Mouse (Mus musculus) G1E (cell line): ENCODE measurements around the gene Kif23. TPM values are rescaled to one million over a fixed set of nuclear protein-coding genes. Genes with fewer than 3 reads are reported as not detected.

Source experiments
- ATAC-seq: 2 replicates; pipeline ENCODE4 v1.8.0; 2016; ENCODE audit warnings: mild to moderate bottlenecking; ENCODE audit not compliant: insufficient number of reproducible peaks, poor library complexity, low FRiP score, severe bottlenecking; ENCODE audit errors: extremely low read depth
- DNase-seq: peaks from one replicate; pipeline ENCODE4 v3.0.0; 2012; ENCODE audit warnings: low spot score
- H3K27me3 ChIP-seq: 2 replicates; pipeline ENCODE4 v1.6.1; 2012; ENCODE audit warnings: mild to moderate bottlenecking, low read length, inconsistent platforms; ENCODE audit not compliant: insufficient read depth
- H3K36me3 ChIP-seq: replicated peaks from 2 replicates; pipeline ENCODE3; 2012; ENCODE audit warnings: mild to moderate bottlenecking, inconsistent platforms
- H3K4me1 ChIP-seq: 2 replicates; pipeline ENCODE4 v1.6.1; 2012; ENCODE audit warnings: low read depth, low read length, inconsistent platforms, mixed read lengths; ENCODE audit not compliant: insufficient read depth
- H3K4me3 ChIP-seq: 2 replicates; pipeline ENCODE4 v1.5.1; 2012; ENCODE audit warnings: low read depth, mild to moderate bottlenecking, inconsistent platforms, low read length, moderate library complexity, mixed read lengths
- H3K9me3 ChIP-seq: replicated peaks from 2 replicates; pipeline ENCODE4 v1.6.1; 2012; ENCODE audit warnings: inconsistent platforms
- CTCF ChIP-seq: IDR thresholded peaks from 2 replicates; pipeline ENCODE4 v1.5.1; 2012; ENCODE audit warnings: low read depth, low read length, inconsistent platforms, mixed read lengths
- GATA1 ChIP-seq: IDR thresholded peaks from 2 replicates; pipeline ENCODE4 v1.6.1; 2012; ENCODE audit warnings: borderline replicate concordance, low read length, inconsistent platforms, mixed read lengths
- GATA2 ChIP-seq: IDR thresholded peaks from 2 replicates; pipeline ENCODE4 v1.6.1; 2012; ENCODE audit warnings: low read depth, low read length, inconsistent platforms, borderline replicate concordance
- POLR2AphosphoS5 ChIP-seq: IDR thresholded peaks from 2 replicates; pipeline ENCODE4 v1.6.1; 2012; ENCODE audit warnings: low read depth, low read length, inconsistent platforms; ENCODE audit not compliant: insufficient replicate concordance
- TAL1 ChIP-seq: conservative IDR thresholded peaks from 2 replicates; pipeline ENCODE4 v1.6.1; 2012; ENCODE audit warnings: low read depth, low read length, inconsistent platforms, mixed read lengths
- polyA plus RNA-seq: library from polyadenylated mRNA; stranded (reverse); fragments of >175 nt; gene quantifications from 2 replicates; pipeline ENCODE4 v1.2.3, GENCODE M21; 2012
- total RNA-seq, 2 experiments: library from RNA; stranded (forward) in 1 of 2; stranded (reverse) in 1 of 2; fragments of 200-1000 nt in 1 of 2; fragments of >200 nt in 1 of 2; fragmentation: Nextera tagmentation in 1 of 2; gene quantifications; 2 replicates each; pipeline ENCODE4 v1.2.3; 2014 to 2017

Gene Kif23
- total and polyA plus RNA-seq, 3 experiments: 48.7 to 280 (median 271) TPM

- DNase-seq (no peak), ATAC-seq (no peak)
- Histone ChIP-seq H3K4me3 (no peak overlapping the region), H3K36me3 (no peaks in the 10 kb centered on the region), H3K27me3 (peaks cover 60% of the 10 kb centered on the region), H3K4me1 (0 out of 2 replicates have a peak, but pooled peaks cover 3% of the 10 kb centered on the region), H3K9me3 (no peaks in the 10 kb centered on the region)
- TF ChIP-seq CTCF (no peak), TAL1 (no peak), GATA1 (no peak), POLR2AphosphoS5 (no peak), GATA2 (no peak)
Measured at GRCm38 (mm10) chr9:61967357-61967756, 20.8 kb upstream of the Kif23 start.

DNA sequence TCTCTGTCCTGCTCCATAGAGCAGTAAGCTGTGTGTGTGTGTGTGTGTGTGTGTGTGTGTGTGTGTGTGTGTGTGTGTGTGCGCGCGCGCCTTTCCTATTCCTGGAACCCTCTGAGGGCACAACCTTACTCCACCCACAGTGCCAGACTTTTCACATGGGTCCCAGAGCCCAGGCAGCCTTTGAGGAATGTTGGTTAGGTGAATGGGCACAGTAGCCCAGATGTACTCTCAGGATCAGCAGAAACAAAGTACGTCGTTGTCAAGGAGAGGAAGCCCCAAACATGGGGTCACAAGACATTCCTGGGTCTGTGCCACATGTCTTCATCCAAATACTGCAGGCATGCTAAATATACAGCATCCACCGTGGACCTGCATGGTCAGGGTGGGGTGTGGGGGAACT is 19.4 kb upstream of the Kif23 start:
- ATAC-seq (no peak), DNase-seq (no peak)

GRCm38 (mm10) chr9:61965411-61965930 is 18.9 kb upstream of the Kif23 start:
- peak; percentile 33 for DNase-seq
- peak; percentile 52; the same call in 1 of the 2 replicates for TF ChIP-seq CTCF
- TF ChIP-seq TAL1: no peak
- Histone ChIP-seq H3K4me1 (peaks cover 9% of the 10 kb centered on the region), H3K36me3 (no peaks in the 10 kb centered on the region), H3K4me3 (no peak overlapping the region), H3K9me3 (no peaks in the 10 kb centered on the region), H3K27me3 (peaks cover 64% of the 10 kb centered on the region)
- ATAC-seq: no peak

More for the DNA sequence above, 19.4 kb upstream of the Kif23 start:
- H3K36me3 ChIP-seq: no peaks in the 10 kb centered on the region
- H3K4me3 ChIP-seq: no peak overlapping the region
- peaks cover 6% of the 10 kb centered on the region for H3K4me1 ChIP-seq
- H3K27me3 ChIP-seq: peaks cover 65% of the 10 kb centered on the region
- TF ChIP-seq POLR2AphosphoS5: no peak
- TF ChIP-seq TAL1: no peak
- TF ChIP-seq GATA1: no peak
- no peak for TF ChIP-seq CTCF
- no peak for TF ChIP-seq GATA2
- H3K9me3 ChIP-seq: no peaks in the 10 kb centered on the region

DNA sequence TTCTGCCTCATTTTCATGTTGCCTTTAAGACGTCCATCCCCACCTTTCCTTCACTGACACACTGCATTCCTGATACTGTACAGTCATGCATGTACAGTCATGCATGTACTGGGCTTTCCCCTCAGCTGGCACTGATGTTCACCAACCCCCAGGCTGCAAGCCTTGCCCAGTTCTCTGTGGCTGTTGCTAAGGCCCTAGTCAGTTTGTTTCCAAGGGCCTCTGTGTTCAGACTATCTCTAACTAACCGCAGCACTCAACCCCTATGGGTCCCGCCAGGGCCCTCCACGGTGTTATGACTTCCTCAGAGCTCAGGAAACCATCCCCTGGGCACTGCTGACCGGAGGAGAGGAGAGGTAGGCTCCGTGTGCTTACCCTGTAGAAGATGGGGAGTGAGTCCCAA is 16.8 kb upstream of the Kif23 start:
- H3K27me3 ChIP-seq: peaks cover 53% of the 10 kb centered on the region
- TF ChIP-seq GATA2: no peak
- no peak for TF ChIP-seq POLR2AphosphoS5
- TF ChIP-seq CTCF: no peak
- no peak for TF ChIP-seq GATA1
- TF ChIP-seq TAL1: no peak
- H3K36me3 ChIP-seq: no peaks in the 10 kb centered on the region
- H3K9me3 ChIP-seq: no peaks in the 10 kb centered on the region
- peaks cover 9% of the 10 kb centered on the region for H3K4me1 ChIP-seq
- H3K4me3 ChIP-seq: no peak overlapping the region
- DNase-seq (no peak), ATAC-seq (no peak)

DNA sequence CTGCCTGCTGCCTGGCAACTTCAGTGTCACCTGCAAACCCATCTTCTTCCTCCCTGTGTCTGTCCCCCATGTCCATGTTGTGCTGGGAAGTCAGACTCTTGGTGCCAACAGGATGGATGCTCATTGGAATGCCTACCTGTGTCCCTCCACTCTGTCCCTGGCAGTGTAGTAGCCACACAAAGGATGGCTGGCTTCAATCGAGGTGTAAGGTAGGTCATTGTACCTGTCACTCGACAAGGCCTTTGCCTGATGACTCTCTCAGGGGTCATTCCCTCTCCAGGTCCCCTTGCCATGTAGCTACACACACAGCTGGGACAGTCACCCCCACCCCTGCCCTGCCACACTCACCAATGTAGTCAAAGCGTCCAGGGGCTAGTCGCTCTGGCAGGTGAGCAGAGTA is 14.6 kb upstream of the Kif23 start:
- ATAC-seq (no peak), DNase-seq (no peak)
- Histone ChIP-seq H3K9me3 (no peaks in the 10 kb centered on the region), H3K4me1 (peaks cover 9% of the 10 kb centered on the region), H3K36me3 (no peaks in the 10 kb centered on the region), H3K27me3 (peaks cover 47% of the 10 kb centered on the region), H3K4me3 (0 out of 2 replicates have a peak overlapping the region, but pooled peaks have one; percentile 1)
- no peak for TF ChIP-seq CTCF
- TF ChIP-seq GATA1: no peak
- TF ChIP-seq TAL1: no peak
- no peak for TF ChIP-seq GATA2
- TF ChIP-seq POLR2AphosphoS5: no peak

GRCm38 (mm10) chr9:61960753-61961152 is 14.2 kb upstream of the Kif23 start:
- H3K4me1 ChIP-seq: peaks cover 9% of the 10 kb centered on the region
- peaks cover 51% of the 10 kb centered on the region for H3K27me3 ChIP-seq
- DNase-seq (no peak), ATAC-seq (no peak)
- H3K36me3 ChIP-seq: no peaks in the 10 kb centered on the region
- TF ChIP-seq CTCF: no peak
- H3K4me3 ChIP-seq: no peak overlapping the region
- H3K9me3 ChIP-seq: no peaks in the 10 kb centered on the region

- Histone ChIP-seq H3K4me3 (no peak overlapping the region), H3K27me3 (peaks cover 48% of the 10 kb centered on the region), H3K9me3 (no peaks in the 10 kb centered on the region), H3K4me1 (peaks cover 9% of the 10 kb centered on the region), H3K36me3 (no peaks in the 10 kb centered on the region)
- DNase-seq (no peak), ATAC-seq (no peak)
- TF ChIP-seq POLR2AphosphoS5: no peak
- no peak for TF ChIP-seq CTCF
- no peak for TF ChIP-seq GATA2
- TF ChIP-seq GATA1: no peak
- no peak for TF ChIP-seq TAL1
Measured at GRCm38 (mm10) chr9:61959921-61960569, 13.5 kb upstream of the Kif23 start.
